Mouse (Mus musculus) cerebellum, postnatal 14 days (tissue): ENCODE measurements around the gene Amy2a3.
"Not testable (repeated sequence)": the region's sequence is repeated elsewhere in the genome, so short reads cannot be mapped to it uniquely, and the experiment has no call there.

Source experiments
- DNase-seq, 2 experiments: peaks; one replicate each; pipeline ENCODE4 v3.0.0; 2021; ENCODE audit warnings: mixed read lengths in 2 of 2

Gene Amy2a3

GRCm38 (mm10) chr3:113323952-113324351 is at the start of gene Amy2a3:
Gene Amy2a3, minus strand, starts transcription at chr3:113324052.
- not testable (repeated sequence) for DNase-seq

GRCm38 (mm10) chr3:113356558-113356957 is 32.7 kb upstream of the Amy2a3 start, which contains the start of gene Amy2a2:
Gene Amy2a2, minus strand, starts transcription at chr3:113356658.
- DNase-seq: not testable (repeated sequence)

GRCm38 (mm10) chr3:113345484-113345883 is 21.6 kb upstream of the Amy2a3 start:
- not testable (repeated sequence) for DNase-seq

GRCm38 (mm10) chr3:113312937-113313336 is 10.9 kb downstream of the Amy2a3 start:
- not testable (repeated sequence) for DNase-seq

GRCm38 (mm10) chr3:113291349-113291748 is 32.5 kb downstream of the Amy2a3 start, which contains the start of gene Amy2a4:
Gene Amy2a4, minus strand, starts transcription at chr3:113291449.
- not testable (repeated sequence) for DNase-seq

DNA sequence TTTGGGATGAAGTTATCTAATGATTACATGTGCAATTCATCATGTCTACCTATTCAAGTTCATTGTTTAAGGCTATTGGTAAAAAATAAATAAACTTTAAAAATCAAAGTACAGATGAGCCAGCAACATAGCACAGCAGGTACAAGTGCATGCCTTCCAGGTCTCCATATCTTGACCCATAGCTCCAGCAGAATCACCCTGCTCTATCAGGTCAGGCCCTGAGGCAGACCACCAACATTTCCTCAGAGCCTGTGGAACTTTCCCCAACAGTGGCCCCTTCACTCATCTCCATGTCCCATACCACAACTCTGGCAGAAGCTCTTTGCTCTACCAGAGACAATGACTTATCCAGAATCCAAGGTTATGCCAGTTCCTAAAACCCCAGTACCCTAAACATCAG is 43.6 kb downstream of the Amy2a3 start:
- DNase-seq: not testable (repeated sequence)

DNA sequence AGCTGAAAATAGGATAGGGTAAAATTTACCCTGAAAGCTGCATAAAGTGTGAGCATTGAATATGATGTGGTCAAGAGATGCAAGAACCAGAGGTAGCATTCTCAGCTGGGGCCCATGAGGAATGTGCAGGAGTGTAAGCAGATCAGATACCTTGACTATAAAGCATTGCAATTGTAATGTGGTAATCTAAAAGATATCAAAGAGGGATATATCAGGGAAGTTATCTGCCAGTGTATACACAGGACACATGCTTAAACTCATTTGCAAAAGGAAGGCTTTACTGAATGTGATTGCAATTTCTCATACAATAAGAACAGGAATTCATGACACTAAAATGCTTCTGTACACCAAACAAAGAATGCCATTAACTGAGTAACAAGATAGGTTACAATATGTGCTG is 44.3 kb downstream of the Amy2a3 start:
- DNase-seq: not testable (repeated sequence)
